Mouse (Mus musculus): ENCODE results near the gene Fbxo3. TPM values are rescaled to one million over a fixed set of nuclear protein-coding genes. Genes with fewer than 3 reads are reported as not detected.
"Not testable (repeated sequence)": the region's sequence is repeated elsewhere in the genome, so short reads cannot be mapped to it uniquely, and the experiment has no call there.

Gene Fbxo3
- total RNA-seq (2021): 10 to 100 TPM; 47.6 to 53.0 TPM
- long read RNA-seq, experiment 1, full-length matches to known transcripts: 47 of 66 reads
- long read RNA-seq, experiment 1, partial matches to known transcripts: 5 of 66 reads
- long read RNA-seq, experiment 1, other reads (novel, unspliced or antisense): 14 of 66 reads
- long read RNA-seq, experiment 2, full-length matches to known transcripts: 43 of 68 reads
- long read RNA-seq, experiment 2, partial matches to known transcripts: 10 of 68 reads
- long read RNA-seq, experiment 2, other reads (novel, unspliced or antisense): 15 of 68 reads

- intact Hi-C loops (cut with DNase I): no loop called here
Measured at GRCm38 (mm10) chr2:104027458-104028138, at the start of gene Fbxo3. Fbxo3 (plus strand) TSS chr2:104027721.

GRCm38 (mm10) chr2:103982250-103982649, 45.3 kb upstream of the Fbxo3 start:
- peak; percentile 58 to 80 for DNase-seq
- intact Hi-C loops (cut with DNase I): no loop called here

More at GRCm38 (mm10) chr2:104027458-104028138, at the start of gene Fbxo3:
- peak; percentile 80 to 82 for DNase-seq

- intact Hi-C loops (cut with DNase I): loop anchor here (1.0 kb wide), 1 partner anchor 111 kb away; no protein-coding TSS in a partner anchor
- no peak for DNase-seq
Measured at GRCm38 (mm10) chr2:103983146-103983545, 44.4 kb upstream of the Fbxo3 start.

- intact Hi-C loops (cut with DNase I); DNase-seq: not testable (repeated sequence)
Measured at GRCm38 (mm10) chr2:103987595-103987994, 39.9 kb upstream of the Fbxo3 start.

GRCm38 (mm10) chr2:103989724-103990123, 37.8 kb upstream of the Fbxo3 start:
- intact Hi-C loops (cut with DNase I): no loop called here
- DNase-seq: no peak

GRCm38 (mm10) chr2:103991303-103991702, 36.2 kb upstream of the Fbxo3 start:
- no peak for DNase-seq
- intact Hi-C loops (cut with DNase I): no loop called here

GRCm38 (mm10) chr2:103992162-103992561, 35.4 kb upstream of the Fbxo3 start:
- intact Hi-C loops (cut with DNase I): no loop called here
- no peak for DNase-seq

GRCm38 (mm10) chr2:103992618-103993332, 34.7 kb upstream of the Fbxo3 start:
- DNase-seq: no peak
- intact Hi-C loops (cut with DNase I): no loop called here

GRCm38 (mm10) chr2:104001076-104001475, 26.4 kb upstream of the Fbxo3 start:
- DNase-seq: no peak
- intact Hi-C loops (cut with DNase I): no loop called here

- intact Hi-C loops (cut with DNase I): no loop called here
Measured at GRCm38 (mm10) chr2:104001861-104002260, 25.7 kb upstream of the Fbxo3 start.

GRCm38 (mm10) chr2:104002711-104003413, 24.7 kb upstream of the Fbxo3 start:
- intact Hi-C loops (cut with DNase I): no loop called here
- peak; percentile 18 to 27 for DNase-seq

More at GRCm38 (mm10) chr2:104001861-104002260, 25.7 kb upstream of the Fbxo3 start:
- no peak for DNase-seq

- no peak for DNase-seq
- intact Hi-C loops (cut with DNase I): no loop called here
Measured at GRCm38 (mm10) chr2:104007793-104008519, 19.6 kb upstream of the Fbxo3 start.

GRCm38 (mm10) chr2:104008853-104009252, 18.7 kb upstream of the Fbxo3 start:
- intact Hi-C loops (cut with DNase I); DNase-seq: not testable (repeated sequence)

GRCm38 (mm10) chr2:104023096-104023495, 4.4 kb upstream of the Fbxo3 start:
- intact Hi-C loops (cut with DNase I): no loop called here
- DNase-seq: no peak

- intact Hi-C loops (cut with DNase I): no loop called here
Measured at GRCm38 (mm10) chr2:104024656-104025055, 2.9 kb upstream of the Fbxo3 start.

GRCm38 (mm10) chr2:104028139-104028723, 710 bp downstream of the Fbxo3 start, which contains the start of gene 4931422A03Rik:
4931422A03Rik (minus strand) TSS chr2:104028361.
- intact Hi-C loops (cut with DNase I): no loop called here
- peak in 1 of 2 experiments; percentile 8 for DNase-seq

More at GRCm38 (mm10) chr2:104024656-104025055, 2.9 kb upstream of the Fbxo3 start:
- DNase-seq: no peak

GRCm38 (mm10) chr2:104029074-104029473, 1.6 kb downstream of the Fbxo3 start:
- no peak for DNase-seq
- intact Hi-C loops (cut with DNase I): no loop called here

GRCm38 (mm10) chr2:104030381-104030780, 2.9 kb downstream of the Fbxo3 start:
- intact Hi-C loops (cut with DNase I): loop anchor here (10.0 kb wide), 3 partner anchors 94 to 554 kb away; partner anchors contain the start of gene A930018P22Rik
- DNase-seq: no peak

GRCm38 (mm10) chr2:104032056-104032455, 4.5 kb downstream of the Fbxo3 start:
- intact Hi-C loops (cut with DNase I): loop anchor here (10.0 kb wide), 3 partner anchors 93 to 553 kb away; partner anchors contain the start of gene A930018P22Rik
- no peak for DNase-seq

All from gastrocnemius, postnatal 36 days (tissue).